Mouse (Mus musculus) MN1 (cell line): ENCODE data around the gene 1700067P10Rik.

Experiments
- DNase-seq: peaks from one replicate; pipeline ENCODE4 v3.0.0-alpha.2; 2016; ENCODE audit warnings: low spot score

The 1700067P10Rik gene

DNA sequence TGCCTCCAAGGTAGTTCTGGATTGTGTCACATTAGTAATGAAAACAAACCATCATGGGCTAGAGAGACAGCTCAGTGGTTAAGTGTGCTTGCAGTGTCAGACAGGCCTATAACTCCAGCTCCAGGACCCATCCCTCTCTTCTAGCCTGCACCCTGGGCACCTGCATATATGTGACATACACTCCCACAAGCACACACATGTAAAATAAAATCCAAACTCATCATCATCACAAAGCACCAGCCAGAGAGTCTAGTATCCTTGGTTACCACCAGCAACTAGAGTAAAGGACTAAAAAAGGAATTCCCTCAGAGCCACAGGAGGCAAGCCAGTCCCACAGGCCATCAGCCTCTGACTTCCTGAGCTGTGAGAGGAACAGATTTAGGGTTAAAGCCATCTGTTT is at the start of gene 1700067P10Rik:
TSS of gene 1700067P10Rik (plus strand) at position 301 of the 400 bp plus-strand sequence.
- DNase-seq, result no peak

- no peak for DNase-seq
Observed at GRCm38 (mm10) chr17:48041351-48042287, 47.5 kb upstream of the 1700067P10Rik start.

DNA sequence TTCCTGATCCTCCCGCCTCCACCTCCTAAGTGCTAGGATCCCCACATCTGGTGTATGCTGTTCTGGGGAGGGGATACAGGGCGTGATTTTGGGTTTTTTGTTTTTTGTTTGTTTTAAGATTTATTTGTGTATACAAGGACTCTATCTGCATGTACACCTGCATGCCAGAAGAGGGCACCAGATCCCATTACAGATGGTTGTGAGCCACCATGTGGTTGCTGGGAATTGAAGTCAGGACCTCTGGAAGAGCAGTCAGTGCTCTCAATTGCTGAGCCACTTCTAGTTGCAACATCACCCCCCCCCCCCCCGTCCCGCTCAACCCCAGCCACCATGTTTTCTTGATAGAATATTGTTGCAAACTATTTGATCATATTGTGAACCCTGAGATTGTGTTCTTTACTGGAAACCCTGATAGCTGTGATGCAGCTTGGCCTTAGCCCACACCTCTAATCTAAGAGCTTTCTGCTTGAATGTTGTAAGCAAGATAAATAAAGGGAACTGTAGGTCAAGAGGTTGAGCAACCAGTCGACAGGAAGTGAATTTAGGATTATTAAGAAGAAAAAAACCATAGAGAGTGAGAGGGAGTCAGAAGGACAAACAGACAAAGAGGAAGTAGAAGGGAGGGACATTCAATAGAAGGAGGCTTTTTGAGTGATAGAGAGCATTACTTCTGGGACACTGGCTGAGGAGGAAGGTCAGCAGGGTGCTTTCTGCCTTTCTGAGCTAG is 45.8 kb upstream of the 1700067P10Rik start:
- no peak for DNase-seq

DNA sequence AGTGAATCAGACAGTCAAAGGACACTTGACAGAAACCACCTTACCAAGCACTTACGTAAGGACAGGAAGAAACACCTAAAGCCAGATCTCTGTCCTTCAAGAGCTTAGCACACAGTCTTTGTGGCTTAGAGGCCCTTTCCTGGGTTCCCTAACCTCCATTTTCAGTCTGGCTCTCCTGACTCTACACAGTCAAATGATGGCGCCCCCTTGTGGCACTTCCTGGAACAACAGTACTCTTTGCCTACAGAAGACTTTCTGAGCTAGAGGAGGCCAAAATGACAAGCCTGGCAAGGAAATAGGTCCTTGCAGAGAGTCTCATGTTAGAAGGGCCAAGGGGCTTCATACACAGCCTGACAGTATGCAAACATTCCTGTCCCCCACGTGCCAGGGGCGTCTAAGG is 43.5 kb upstream of the 1700067P10Rik start:
- DNase-seq, result peak; percentile 45

- DNase-seq, result no peak
Observed at GRCm38 (mm10) chr17:48051638-48052337, 37.3 kb upstream of the 1700067P10Rik start.

GRCm38 (mm10) chr17:48052338-48053067 is 36.6 kb upstream of the 1700067P10Rik start:
- DNase-seq, result no peak

DNA sequence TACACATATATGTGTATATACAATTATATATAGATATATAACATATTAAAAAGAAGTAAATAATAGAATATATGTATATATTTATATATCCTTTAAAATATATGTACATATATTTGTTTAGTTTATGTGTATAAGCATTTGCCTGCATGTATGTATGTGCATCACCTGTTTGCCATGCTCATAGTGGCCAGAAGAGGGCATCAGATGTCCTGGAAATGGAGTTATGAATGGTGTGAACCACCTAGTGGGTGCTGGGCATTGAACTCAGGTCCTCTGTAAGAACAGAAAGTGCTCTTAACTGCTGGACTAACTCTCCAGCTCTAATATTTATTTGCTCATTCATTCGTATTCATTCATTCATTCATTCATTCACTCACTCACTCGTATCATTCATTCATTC is 35.5 kb upstream of the 1700067P10Rik start:
- DNase-seq, result no peak

GRCm38 (mm10) chr17:48055076-48055816 is 33.9 kb upstream of the 1700067P10Rik start:
- DNase-seq, result no peak

GRCm38 (mm10) chr17:48057382-48057781 is 31.7 kb upstream of the 1700067P10Rik start:
- DNase-seq, result no peak

GRCm38 (mm10) chr17:48064196-48064843 is 24.8 kb upstream of the 1700067P10Rik start:
- no peak for DNase-seq

DNA sequence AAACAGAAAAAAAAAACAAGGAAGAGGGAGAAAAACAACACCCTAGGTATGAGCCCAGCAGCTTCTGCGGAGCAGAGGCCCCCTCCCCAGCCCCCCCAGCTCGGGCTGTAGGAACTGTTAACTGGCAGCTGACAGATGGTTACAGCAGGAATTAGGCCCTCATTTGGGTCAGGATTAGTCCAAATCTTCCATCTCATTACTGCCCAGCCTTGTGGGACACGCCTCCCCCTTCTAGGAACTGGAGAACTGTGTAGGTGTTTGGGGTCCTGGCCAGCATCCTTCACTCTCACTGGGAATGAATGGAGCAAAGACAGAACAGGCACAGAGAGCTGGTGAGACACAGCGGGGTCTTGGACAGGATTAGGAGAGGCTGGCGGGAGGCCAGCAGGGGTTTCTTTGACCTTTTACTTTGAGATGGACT is 24.0 kb upstream of the 1700067P10Rik start:
- no peak for DNase-seq

DNA sequence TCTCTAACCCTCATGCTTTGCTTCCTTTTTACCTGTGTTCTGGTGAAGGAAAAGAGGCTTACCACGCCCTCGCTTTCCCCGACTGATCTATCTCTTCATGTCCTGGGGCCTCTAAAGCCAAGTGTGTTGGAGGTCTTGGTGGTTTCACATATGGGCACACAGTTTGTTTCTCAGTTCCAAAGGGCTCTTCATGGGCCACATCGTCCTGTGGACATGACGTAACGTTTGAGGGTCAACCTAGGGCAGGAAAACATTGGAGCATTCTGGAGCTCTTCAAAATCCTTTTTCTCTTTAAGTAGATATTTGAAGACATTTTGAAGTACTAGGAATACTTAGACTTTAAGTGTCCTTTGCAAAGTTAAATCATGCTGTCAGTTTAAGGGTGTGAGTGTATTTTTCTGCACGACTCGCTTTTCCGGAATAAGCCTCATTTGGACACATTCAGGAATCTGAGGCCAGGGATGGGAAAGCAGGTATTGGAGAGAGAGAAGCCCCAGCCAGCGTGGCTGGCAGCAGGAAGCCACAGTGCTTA is 22.0 kb upstream of the 1700067P10Rik start:
- DNase-seq, result no peak

DNA sequence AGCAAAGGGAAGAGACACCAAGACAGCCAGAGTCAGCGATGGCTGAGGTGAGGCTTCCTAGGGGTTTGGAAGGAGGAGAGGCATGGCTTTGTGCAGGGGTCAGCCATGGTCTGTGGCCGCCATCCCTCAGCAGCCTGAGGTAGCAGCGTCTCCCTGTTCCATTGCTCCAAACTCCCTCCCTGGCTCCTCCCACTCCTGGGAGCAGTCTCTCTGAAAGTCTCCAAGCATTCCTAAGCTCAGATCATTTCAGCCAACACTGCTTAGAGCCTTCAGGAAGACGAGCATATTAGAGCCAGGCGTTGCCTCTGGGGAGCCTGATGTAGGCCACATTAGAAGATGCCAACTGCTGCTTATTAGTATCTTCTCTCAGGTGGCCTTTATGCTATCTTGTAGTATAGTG is 21.4 kb upstream of the 1700067P10Rik start:
- no peak for DNase-seq

DNA sequence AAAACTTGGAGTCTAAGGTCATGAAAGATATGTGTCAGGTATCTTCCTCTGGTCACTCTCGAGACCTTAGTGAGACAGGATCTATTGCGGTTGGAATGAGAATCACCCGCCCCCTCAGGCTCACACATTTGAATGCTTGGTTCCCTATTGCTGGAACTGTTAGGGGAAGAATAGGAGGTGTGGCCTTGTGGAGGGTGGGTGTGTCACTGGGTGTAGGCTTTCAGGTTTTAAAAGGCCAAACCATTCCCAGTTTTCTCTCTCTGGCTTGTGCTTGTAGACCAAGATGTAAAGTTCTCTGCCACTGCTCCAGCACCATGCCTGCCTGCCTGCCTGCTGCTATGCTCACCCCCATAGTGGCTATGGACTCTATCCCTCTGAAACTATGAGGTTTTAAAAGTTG is 8.5 kb upstream of the 1700067P10Rik start:
- no peak for DNase-seq

- DNase-seq, result no peak
Observed at GRCm38 (mm10) chr17:48089446-48089845, 327 bp downstream of the 1700067P10Rik start.

- no peak for DNase-seq
Observed at GRCm38 (mm10) chr17:48090305-48090704, 1.2 kb downstream of the 1700067P10Rik start.

DNA sequence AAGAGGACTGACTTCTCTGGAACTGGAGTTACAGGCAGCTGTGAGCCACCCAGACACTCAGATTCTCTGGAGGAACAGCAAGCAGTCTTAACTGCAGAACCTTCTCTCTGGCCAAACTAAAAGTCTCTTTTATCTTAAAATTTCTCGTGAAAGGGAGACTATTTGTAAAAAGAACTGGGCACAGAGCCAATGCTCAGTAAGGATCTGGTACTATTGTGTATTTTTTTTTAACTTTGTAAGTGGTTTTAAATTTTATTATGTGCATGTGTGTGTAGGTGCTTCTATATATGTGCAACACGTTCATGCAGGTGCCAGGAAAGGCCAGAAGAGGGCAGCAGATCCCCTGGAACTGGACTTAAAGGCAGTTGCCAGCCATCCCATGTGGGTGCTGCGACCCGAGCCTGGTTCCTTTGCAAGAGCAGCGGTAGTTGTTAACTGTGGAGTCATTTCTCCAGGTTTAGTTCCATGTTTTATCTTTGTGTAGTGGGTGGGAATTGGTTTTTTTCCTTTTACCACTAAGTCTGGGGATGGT is 4.2 kb downstream of the 1700067P10Rik start:
- DNase-seq, result no peak

DNA sequence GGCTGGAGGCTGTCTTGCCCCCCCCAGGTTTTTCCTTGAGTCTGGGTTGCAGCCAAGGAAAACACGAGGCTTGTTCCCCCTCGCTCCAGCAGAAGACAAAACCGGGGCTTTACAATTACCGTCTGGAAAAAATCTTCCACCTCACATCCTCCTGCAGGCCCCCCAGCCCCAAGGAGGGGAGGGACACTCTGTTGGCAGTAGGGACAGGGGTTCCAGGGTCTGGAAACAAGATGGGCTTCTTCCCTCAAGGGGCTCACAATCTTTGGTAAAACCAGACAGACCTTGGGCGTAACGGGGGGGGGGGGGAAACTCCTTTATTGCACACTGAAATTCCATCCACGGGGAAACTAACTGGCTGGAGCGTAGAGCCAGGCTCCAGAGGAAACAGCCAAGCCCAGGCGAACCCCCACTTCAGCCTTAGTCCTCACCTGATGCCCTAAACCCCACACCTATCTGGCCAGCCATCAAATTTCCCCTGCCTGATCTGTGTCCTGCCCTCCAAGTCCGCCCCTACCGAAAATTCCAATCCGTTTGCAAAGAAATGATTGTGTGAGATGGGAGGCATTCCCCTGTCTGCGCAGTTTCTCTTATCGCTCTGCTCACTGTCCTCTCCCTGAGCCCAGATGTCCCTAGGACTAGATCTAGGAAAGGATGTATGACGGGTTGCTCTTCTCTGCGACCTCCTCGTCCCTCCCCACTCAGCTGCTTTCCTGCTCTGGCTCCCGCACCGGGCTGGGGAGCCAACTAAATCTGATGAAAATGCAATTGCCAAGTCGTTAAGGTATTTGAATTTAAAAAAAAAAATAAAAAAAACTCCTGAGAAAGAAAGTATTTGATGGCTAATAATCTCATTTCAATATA is 5.9 kb downstream of the 1700067P10Rik start:
- no peak for DNase-seq

DNA sequence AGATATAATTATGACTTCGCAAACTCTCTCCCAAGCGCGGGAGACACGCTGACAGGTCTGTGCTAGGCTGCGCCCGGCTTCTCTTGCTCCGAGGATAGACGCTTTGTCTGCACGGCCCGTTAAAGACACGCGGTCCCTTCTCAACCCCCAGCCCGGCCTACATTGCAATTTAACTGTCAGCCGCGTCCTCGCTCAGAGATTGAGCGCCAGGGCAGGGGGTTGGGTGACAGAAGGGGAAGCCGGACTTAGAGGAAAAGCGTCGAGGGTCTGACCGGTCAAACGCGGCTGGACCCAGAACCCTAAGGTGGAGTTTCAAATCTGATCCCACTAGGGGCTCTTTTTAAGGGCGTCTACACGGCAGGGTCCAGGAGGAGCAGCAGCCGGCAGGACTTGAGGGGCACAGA is 6.6 kb downstream of the 1700067P10Rik start:
- DNase-seq, result no peak
